Mouse (Mus musculus) yolk sac, embryonic 10.5 days (tissue): ENCODE results near the gene Meis2.

Experiments
- DNase-seq: peaks from one replicate; pipeline ENCODE4 v3.0.0-alpha.2; 2017; ENCODE audit warnings: low spot score

Meis2 gene

GRCm38 (mm10) chr2:116065570-116066005 lies at the start of gene Meis2:
TSS of gene Meis2 (minus strand) at chr2:116065839.
- peak; percentile 93 for DNase-seq

DNA sequence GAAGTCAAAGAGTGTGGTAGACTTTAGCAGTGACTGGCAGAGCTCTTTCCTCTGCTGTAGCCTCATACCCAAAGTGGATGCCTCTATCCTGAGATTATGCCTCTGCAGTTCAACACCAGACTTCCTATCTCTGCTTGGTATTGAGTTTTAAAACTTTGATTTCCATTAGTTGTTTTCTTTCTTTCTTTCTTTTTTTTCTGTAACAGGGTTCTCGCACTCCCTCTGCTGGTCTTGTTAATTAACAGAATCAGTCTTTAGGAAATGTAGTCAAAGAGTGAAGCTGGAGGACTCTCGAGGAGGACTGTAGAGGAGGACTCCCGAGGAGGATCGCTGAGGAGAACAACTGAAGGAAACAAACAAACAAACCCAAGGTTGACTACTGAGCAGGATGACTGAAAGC lies 40.6 kb upstream of the Meis2 start:
- DNase-seq = no peak

DNA sequence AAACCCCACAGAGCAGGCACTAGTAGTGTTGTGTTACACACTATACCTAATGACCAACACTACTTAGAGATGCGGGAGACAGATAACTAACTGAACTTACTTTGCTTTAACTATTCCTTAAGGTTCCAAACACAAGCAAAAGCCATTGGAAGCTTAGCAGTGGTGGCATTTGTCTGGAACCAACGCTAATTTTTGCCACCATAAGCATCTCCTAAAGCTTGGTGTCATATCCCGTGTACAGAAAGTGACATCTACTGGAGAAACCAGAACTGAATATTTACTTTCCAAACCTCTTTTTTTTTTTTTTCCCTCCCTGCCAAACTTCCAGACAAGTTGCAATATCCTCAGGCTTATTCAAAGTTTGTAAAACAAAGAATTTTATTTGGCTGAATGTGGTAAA lies 39.5 kb upstream of the Meis2 start:
- DNase-seq = no peak

GRCm38 (mm10) chr2:116103411-116103996 lies 37.9 kb upstream of the Meis2 start:
- DNase-seq = no peak

DNA sequence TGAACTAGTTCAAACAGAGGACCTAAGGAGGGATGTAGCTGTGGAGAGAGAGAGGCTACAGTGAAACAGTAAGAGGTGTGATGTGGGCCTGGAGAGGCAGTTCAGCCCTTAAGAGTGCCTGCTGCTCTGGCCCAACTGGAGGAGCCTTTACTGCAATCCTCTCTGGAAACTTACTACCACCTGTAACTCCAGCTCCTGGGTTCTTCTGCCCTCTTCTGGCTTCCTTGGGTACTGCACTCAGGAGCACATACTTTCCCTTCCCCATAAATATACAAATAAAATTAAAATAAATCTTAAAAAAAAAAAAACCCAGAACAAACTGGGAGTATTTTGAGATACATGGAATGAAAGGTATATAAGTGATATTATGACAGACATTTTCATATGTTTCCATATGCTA lies 35.6 kb upstream of the Meis2 start:
- DNase-seq = no peak

GRCm38 (mm10) chr2:116080961-116081360 lies 15.3 kb upstream of the Meis2 start:
- DNase-seq = no peak

DNA sequence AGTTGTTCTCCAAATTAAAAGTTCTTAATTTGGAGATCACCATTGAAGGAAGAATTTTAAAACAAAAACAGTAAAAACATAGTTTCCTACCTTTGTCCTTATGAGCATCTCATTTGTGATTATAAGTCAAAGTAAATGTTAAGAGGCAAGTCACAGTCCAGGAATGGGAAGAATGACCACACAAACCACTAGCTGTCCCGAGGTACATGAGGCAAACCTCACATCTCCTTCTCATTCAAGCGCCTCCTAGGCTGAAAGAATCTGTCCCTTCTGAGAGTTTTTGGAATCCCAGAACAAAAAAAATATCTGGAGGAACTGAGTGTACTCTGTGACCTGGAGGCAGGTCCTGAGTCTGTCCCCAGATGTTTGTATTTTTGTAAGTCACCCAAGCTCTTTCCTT lies 13.2 kb upstream of the Meis2 start:
- DNase-seq = no peak

GRCm38 (mm10) chr2:116077716-116078115 lies 12.1 kb upstream of the Meis2 start:
- DNase-seq = no peak

DNA sequence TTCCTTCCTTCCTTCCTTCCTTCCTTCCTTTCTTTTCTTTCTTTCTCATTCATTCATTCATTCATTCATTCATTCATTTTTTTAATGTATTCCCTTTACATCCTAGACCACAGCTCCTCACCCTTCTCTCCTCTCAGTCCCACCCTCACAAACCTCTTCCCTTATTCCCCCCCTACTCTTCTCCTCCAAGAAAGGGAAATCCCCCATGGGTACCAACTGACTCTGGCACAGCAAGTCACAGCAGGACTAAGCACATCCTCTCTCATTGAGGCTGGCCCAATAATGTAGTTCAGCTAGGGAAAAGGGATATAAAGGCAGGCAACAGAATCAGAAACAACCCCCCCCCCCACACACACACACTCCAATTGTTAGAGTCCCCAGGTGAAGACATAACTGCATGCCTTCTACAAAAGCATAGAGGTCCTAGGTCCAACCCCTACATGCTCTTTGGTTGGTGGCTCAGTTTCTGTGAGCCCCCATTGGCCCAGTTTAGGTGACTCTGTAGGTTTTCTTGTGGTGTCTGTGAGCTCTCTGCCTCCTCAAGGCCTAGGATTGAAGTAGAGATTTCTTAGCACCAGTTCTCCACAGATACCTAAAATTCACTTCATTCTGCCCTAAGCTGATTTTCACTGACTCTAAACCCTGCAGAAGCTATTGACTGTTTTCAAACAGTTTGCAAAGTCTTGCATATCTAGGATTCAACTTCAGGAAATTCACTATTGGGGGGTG lies 11.3 kb upstream of the Meis2 start:
- DNase-seq = no peak

DNA sequence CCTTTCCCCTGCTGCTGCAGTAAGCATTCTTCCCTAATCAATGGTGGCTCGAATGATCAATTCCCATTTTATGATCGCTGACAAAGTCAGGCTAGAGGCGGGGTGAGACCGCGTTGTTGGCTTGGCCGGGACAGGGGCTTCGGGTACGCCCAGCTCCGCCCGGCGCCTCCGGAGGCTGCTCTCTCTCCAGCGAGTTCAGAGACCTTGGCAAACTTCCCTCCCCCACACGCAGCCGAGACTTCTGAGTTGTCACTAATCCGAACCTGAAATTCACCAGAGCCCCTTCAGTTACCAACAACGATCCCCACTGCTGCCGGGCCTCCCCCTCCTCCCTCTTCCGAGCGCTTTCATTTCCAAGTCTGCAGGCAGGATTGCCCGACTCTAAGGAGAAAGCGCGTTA lies 10.3 kb upstream of the Meis2 start:
- DNase-seq = peak; percentile 68

GRCm38 (mm10) chr2:116075477-116075876 lies 9.8 kb upstream of the Meis2 start:
- peak; percentile 26 for DNase-seq

- no peak for DNase-seq
These were observed 9.2 kb upstream of the Meis2 start for GRCm38 (mm10) chr2:116074726-116075440.

DNA sequence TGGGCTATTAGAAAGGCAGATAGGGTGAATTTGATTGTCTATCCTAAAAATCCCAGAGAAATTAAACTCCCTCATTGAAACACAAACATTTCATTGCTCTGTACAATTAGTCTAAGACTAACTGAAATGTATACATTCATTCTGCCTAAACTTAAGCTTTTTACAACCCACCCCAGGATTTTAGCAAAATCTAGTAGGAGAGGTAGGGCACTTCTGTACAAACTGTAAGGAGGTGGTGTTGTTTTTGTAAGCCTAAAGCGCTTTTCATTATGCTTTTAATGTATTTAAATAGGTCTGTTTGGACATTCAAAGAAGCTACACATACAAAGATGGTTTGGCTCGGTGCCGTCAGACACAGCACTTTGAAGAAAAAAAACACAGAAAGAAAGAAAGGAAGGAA lies 8.4 kb upstream of the Meis2 start:
- no peak for DNase-seq

DNA sequence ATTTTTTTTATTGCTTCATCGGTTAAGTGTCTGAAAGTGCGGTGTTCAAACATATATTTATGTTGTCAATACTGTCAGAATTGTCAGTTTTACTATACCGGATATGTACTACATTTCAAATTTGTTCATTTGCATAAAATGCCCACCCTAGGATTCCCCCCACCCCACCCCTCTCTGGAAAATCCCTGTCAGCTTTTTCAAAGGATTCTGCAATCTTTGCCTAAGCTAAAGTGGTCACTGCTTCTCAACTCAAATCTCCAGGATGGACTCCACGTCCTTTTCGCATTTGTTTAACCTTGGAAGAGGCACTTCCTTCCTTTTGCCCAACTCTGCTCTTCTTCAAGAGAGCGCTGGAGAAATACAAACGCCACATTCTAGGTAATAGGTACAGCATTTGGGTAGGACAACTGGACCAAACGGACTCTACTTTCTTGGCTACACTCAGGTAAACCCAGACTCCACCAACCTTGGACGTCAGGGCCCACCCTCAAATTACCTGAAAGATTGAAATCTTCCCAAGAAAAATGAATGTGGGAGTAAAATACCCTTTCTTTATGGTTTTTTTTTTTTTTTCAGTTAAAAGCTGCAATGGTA lies 7.8 kb upstream of the Meis2 start:
- DNase-seq = no peak

DNA sequence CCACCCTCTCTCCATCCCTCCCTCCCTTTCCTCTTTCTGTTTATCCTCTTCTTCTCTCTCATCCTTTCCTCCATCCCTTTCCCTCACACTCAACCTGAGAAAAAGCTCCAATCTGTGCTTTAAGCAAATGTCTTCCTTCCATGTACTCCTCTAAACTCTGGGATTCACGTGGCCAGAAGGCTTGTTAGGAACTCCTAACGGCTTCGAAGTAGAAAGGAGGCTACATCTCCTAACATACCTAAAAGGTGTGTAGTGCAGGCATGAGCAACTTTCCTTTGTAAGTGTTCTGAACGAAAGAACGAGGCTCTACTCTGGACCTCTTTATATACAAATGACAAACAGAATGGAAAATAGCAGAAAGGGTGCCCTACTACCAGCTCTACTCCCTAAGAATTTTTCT lies 7.1 kb upstream of the Meis2 start:
- no peak for DNase-seq

DNA sequence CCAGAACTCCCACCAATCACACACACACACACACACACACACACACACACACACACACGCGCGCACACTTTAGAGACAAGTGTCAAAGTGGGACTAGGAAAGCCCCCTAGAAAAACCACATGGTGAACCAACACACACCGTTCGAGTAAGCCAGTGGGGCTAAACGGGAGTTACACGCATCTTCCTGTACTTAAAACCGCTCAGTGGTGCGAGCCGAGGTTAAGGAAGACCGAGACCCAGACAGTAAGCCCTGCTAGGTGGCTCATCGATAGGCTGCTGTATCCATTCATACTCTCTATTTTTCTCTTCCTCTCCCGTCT lies 6.6 kb upstream of the Meis2 start:
- DNase-seq = no peak

- peak; percentile 42 for DNase-seq
These were observed 6.1 kb upstream of the Meis2 start for GRCm38 (mm10) chr2:116071571-116072320.

DNA sequence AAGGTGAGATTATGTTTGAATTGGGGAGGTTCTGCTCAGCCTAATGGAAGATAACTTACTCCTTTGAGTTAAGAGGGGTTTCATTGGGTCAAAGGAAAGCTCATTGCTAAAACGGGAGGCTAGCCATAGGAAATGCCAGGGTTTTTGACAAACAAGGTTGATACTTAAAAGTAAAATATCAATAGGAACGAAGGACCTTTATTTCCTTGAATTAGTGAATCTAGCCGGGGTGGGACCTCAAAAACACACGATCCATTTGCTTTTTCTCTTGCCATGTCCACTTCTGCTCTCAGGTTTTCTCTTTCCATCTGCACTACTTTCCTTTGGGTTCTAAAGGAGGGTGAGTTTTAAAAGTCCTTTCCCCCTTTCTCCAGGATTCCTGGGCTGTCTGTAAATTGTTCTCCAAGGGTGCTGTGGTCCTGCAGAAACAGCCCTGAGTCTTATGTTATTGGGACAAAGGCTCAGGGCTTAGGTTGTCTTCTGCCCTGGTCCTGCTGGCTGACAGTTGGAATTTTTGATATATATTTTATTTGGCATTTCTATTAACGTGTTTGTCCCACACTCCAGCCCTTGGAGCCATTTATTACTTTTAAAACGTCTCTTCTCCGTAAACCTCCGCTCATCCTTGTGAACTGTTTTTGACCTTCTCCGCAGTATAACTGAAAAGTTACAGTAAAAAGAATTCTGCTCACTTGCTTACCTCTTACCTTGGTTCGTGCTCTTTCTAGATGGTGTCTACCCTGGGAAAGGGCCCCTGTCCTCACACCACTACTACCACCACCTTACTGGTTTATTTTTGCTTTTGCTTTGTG lies 5.2 kb upstream of the Meis2 start:
- DNase-seq = no peak

GRCm38 (mm10) chr2:116069451-116070225 lies 4.0 kb upstream of the Meis2 start:
- peak; percentile 29 for DNase-seq

DNA sequence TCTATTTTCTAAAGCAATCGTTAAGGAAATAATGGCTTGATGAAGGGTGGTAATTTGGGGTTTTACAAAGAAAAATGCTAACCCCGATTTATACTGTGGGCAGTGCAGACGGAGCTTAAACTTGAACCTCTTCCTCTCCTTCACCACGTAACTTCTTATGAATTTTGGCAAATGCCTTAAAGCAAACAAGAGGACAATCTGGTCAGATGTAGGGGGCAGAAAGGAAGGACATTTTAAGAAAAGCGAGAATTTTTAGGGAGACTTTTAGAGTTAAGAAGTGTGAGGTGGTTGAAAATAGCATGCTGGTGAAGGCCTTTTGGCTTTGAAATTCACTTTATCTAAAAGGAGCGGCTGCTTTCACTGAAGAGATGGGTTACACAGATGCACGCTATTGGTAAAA lies 3.3 kb upstream of the Meis2 start:
- no peak for DNase-seq

DNA sequence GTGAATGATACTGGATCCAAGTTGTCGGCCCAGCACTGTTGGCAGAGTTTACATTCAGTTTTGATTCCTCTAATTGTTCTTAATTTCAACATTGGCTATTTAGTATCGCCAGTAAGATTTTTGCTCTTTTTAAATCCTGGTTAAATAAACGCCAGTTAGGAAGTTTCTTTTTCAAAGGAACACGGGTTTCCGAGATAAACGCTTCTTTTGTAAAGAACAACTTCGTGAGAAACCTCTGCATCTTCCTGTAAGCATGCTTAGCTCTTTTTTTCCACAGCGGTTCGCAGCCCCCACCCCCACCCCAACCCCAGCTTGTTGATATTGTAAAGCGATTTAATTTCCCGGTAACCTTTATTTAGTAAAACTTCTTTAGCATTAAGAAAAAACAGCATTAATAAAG lies 2.8 kb upstream of the Meis2 start:
- DNase-seq = no peak
